Mouse (Mus musculus): ENCODE data around the gene Gm6337.
A peak's percentile ranks its signal among the peaks of the same experiment; 100 is the strongest.
"Not testable (repeated sequence)": the region's sequence is repeated elsewhere in the genome, so short reads cannot be mapped to it uniquely, and the experiment has no call there.

Gene Gm6337

GRCm38 (mm10) chr14:6058167-6058566 is at the start of gene Gm6337:
Gm6337 (minus strand) TSS chr14:6058267.
- not testable (repeated sequence) for DNase-seq (ENCODE audit: low read depth, low spot score)

GRCm38 (mm10) chr14:6107500-6107899 is 49.4 kb upstream of the Gm6337 start:
- peak; percentile 3 for DNase-seq (ENCODE audit: low read depth, low spot score)

DNA sequence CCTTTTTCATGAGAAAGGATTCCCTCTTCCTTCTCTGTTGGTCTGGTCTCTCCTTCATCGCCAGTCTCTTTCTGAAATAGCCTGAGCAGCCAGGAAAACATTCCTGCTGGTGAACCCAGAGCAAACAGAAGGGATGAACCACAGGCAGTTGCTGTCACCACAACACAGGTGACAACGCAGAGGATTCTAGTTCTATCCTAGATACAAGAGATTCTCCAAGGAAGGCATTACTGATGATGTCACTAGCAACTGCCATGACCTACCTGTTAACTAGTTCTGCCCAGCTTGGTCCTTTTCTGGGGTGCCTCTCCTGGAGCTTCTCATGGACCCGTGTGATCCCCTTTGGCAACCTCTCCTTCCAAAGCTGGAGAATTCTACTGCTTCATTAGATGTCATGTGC is 35.8 kb upstream of the Gm6337 start, which contains the start of gene Gm8206:
Gene Gm8206, minus strand, starts transcription at position 101 of the 400 bp plus-strand sequence.
- not testable (repeated sequence) for DNase-seq (ENCODE audit: low read depth, low spot score)

Data from CD4-positive, CD25-positive, alpha-beta regulatory T cell, adult 2 months (primary cell).